Mouse (Mus musculus) adrenal gland, postnatal 25 days (tissue): ENCODE measurements around the gene Steap4. TPM values are rescaled to one million over a fixed set of nuclear protein-coding genes. Genes with fewer than 3 reads are reported as not detected.
"Not testable (repeated sequence)": the region's sequence is repeated elsewhere in the genome, so short reads cannot be mapped to it uniquely, and the experiment has no call there.

Source experiments
- DNase-seq: peaks from one replicate; pipeline ENCODE4 v3.0.0; 2021; ENCODE audit warnings: mixed read lengths
- long read RNA-seq: library from polyadenylated mRNA; stranded (forward); transcript quantifications from one replicate; pipeline ENCODE4 v2.0.0, GENCODE M21; 2021
- total RNA-seq: library from RNA; stranded (reverse); gene quantifications from 2 replicates; pipeline ENCODE4 v1.2.3, GENCODE M21; 2021

The Steap4 gene
- total RNA-seq = 11.3 and 11.4 TPM in 2 replicates
- long read RNA-seq, transcript Steap4-201 (5 exons, 3,155 nt) = major isoform, 30 of 45 reads
- long read RNA-seq, partial matches to known transcripts = 14 of 45 reads
- long read RNA-seq, other reads (novel, unspliced or antisense) = 1 of 45 reads

DNA sequence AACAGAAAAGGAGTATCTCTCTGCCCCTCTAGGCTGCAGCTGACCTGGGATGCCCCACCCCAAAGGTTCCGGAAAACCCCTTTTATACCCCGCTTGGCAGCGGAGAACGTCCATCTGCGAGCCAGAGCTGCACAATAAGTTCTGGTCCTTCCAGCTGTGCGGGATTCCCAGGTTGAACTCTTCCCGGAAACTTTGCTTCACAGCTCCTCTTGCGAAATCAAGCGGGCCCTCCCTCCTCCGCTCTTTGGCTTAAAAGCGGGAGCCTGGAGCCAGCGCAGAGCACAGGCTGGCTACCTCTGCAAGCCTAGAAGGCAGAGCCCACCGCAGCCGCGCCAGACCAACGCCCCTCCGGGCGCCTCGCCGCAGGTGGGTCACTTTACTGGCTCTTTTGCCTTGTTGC is at the start of gene Steap4:
Gene Steap4, plus strand, starts transcription at position 282 of the 400 bp plus-strand sequence.
- peak; percentile 30 for DNase-seq

DNA sequence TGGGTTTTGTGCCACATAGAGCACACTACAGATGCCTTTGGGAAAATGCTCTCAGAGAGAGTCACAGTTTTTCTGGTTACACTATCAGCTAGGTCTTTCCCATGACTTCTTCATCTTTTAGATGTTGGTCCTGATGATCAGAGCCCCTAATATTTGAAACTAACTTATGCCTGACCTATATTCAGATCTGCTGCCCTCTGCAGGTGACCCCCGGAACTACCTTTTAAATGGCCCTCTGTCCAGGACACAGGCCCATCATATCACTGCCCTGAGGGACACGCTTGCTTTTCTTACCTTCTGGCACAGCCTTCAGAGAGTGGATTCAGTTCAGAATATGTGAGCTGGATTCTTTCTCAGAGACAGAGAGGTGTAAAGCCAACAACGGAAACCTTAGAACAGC is 48.3 kb upstream of the Steap4 start:
- DNase-seq = no peak

DNA sequence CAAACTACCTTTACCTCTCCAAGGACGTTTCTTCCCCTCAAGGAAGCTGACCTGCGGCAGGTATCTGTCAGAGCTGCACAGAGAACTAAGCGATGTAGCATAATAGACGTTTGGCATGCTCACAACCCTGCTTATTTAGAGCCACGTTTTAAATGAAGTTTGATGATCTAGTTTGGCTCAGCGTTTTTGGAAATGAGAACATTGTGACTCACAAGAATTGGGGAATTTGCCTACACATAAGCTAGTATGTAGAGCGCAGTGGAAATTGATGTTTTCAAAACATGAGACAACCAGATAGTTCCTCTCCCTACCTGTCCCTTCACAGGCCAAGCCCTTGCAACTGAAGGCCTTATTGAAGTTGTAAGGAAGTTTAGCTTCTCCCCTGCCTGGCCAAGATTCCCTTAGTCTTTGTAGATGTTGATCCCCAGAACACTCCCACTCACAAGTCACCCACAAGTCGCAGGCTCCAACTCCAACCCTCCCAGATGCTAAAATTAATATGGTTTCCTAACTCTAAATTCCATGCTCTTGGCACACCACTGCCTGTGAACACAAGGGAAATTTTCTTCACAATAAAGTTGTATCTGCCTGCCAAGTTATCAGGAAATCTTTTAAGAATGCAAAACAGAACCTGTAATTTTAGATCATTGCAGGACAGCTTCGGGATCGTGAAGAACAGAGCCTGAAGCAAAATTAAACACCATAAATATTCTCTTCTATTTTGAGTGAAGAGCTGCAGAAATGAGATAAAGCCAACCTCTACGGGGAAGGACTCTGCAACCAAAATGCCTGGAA is 42.6 kb upstream of the Steap4 start:
- no peak for DNase-seq

DNA sequence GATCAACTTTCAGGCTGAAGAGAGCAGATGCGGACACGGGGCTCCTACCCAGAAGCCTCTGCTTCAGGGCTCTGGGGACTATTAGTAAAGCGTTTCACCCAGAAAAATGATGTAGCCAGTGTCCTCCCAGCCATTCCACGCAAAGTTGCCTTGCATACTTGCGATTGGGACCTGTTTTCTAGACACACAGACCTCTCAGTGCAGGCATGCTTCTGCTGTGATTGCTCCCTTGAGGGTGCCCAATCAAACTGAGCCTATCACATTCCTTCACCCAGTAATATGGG is 42.0 kb upstream of the Steap4 start:
- DNase-seq = no peak

DNA sequence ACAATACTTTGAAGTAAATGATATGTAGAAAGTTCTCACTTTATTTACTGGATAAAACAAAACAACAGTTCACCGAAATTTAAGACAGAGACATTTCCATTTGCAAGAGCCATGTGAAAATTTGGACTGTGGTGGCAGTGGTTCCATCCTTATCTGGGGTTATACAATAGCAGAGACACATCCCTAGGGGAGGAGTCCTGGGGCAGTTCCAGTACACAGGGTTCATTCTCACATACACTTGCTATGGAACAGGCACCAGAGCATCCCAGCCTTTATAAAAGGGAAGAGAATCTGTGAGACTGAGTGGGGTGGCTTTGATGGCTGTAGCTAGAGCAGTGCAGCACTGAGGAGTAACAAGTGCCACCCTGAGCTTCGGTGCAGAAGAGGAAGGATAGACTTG is 40.6 kb upstream of the Steap4 start:
- no peak for DNase-seq

DNA sequence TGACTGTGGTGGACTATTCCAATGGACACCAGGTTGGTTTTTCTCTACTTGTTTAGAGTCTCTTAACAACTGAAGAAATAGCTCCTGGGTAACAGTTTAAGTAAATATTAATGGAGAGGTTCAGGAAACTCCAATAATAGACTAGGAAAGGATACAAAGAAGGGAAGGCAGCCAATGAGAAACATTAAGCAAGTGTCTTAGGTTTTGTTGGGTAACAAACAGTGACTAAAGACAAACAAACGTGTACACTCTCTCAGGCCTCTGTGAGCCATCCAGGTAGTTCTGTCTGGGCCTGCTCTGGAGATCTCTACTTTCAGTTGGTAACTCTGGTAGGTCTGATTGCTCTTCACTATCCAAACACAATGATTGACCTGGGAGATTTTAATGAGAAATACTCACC is 37.5 kb upstream of the Steap4 start:
- DNase-seq = no peak

DNA sequence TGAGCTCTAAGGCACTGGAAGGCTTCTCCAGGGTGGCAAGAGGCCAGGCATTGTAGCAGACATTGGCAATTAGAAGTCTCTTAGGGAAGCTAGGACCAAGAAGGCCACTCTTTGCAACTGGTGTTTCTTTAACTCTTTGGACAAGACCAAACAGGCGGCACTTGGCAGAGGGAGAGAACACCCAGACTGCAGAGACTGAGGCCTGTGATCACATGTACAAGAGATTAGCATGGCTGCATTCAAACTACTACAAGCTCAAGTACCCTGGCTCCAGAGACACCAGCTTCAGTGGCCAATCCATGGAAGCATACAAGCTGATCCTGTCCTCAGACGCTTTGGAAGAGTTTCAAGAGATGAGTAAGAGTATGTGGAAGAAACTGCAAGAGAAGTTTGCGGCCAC is 36.6 kb upstream of the Steap4 start:
- DNase-seq = peak; percentile 12

DNA sequence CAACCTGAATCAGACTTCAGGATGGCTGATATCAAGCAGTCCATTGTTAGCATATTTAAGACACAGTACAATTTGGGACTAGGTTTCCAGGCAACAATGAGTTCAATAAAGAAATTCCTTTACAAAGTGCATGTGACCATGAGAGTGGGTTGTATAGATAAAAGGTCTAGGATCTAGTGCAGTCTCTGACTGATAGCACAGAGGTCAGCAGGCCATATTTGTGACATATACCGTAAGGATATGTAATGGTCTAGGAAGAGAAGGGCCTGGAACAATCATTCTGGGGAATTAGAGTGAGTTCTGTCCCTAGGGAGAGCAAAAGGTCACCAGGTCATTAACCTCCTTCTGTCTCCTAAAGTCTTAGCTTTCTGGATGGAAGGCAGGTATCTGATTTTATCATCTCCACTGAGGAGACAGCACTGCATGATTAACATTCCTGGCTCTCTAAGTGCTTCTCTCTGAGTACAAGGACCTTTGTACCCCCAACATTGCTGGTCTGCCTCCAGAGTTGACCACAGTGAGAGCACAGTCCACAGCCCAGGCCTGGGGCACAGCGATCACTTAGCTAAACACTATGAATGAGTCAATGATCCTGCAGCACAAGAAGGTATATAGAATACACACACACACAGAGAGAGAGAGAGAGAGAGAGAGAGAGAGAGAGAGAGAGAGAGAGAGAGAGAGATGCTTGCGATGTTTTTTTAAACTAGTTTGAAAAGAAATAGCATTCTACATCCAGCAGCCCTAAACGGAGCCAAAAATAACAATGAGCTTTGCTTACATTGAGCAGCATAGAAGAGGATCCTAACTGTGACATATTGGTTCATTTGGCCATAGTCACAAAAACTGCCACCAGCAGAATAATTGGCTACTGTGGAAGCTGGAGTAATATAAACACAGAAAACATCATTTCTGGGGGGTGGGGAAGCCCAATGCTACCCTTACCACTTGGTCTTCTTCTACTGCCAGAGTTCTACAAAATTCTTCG is 27.7 kb upstream of the Steap4 start:
- DNase-seq = no peak

DNA sequence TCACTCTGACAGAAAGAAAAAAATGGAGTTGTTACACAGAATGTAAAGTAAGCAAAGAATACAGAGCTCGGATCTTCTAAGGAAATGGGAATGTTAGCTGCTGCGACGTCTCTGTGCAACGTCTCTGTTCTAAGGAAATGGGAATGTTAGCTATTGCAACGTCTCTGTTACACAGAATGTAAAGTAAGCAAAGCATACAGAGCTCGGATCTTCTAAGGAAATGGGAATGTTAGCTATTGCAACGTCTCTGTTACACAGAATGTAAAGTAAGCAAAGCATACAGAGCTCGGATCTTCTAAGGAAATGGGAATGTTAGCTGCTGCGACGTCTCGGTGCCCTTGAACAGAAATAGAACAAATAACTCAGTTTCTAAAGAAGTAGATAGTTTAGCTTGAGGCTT is 26.8 kb upstream of the Steap4 start:
- DNase-seq = not testable (repeated sequence)

DNA sequence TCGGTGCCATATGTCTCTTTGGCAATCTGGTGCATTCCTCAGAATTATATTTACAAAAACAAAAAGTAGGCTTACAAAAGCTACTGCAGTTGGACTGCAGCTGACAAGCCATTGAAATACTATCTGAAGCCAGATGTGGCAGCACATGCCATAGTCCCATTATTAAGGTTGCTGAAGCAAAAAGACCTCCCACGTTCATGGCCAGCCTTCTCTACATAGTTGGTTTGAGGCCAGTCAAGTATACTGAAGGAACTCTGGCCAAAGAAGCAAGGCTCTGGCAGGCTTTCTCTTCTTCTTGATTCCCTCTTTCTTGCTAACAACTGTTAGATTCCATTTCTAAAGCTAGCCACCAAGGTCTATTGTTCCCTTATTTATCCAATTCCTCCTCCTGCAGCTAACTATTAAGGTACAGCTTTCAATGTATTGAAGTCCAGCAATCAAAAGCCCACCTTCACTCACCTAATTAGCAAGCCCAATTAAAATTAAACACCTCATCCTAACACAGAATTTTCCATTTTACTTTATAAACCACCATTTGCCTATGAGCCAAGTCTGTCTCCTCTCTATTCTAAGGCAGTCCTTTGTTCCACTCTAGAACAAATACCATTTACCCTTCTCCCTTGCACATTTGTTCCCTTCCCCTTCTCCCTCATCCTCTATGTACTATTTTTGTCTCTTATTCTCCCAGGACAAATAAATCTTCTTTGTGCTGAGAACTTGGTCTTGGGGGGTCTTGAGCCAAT is 26.2 kb upstream of the Steap4 start:
- DNase-seq = no peak

DNA sequence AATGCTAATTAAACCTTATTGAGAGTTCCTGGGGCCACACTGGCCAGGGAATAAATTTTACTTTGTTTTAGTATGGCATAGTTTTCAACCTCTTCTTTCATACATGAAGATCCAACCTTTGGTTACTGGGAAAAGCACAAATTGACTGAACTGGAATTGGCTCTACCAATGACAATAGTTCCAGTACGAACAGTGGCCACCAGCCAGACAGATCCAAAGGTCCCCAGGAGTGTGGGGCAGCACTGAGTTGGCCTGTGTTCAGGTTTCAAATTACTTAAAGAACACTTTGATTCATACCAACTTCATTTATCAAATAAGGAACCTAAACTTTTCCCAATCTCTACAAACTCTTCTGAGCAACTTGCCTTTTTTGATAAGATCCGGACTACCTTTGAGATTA is 5.4 kb upstream of the Steap4 start:
- no peak for DNase-seq

DNA sequence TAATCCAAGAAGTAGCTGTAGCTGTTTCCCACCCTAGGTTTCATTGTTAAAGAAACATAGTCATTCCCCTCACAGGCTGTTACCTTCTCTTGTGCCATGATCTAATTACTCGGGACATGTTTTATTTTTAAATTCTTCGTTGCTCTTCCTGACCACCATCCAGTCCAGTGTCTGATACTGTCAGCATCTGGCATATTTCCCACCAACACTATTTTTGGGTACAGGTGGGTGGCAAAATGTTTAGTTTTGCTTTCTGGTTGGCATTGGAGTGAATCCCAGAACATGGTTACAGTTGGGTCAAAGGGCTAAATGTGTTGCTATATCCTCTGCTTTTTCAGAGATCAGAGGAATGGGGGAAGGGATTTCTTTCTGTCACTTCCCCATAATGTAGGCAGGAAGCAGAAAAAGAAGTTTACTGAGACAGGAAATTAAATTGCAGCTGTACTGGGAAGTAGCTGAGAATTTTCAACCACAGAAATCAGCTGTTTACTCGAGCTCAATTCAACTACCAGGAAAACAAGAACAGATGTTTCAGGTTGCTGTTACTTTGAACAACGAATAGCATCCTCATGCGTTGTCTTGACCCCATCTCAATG is 4.8 kb upstream of the Steap4 start:
- no peak for DNase-seq

DNA sequence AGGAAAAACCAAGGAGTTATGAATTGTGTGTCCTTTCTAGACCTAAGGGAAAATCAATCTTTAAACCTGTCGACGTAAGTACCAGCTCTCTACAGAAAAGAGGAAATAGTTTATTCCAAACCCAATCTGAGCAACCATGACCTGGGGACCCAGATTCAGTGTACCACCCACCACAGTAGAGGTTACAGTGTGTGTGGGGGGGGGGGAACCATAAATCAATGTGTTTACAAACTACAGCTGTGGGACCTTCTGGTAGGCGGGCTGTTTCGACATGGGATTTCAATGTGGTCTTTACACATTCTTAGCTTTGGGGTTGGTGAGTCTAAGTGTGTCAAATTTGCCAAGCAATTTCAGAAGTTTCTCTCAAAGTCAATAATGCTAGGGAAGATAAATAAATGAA is 2.2 kb upstream of the Steap4 start:
- DNase-seq = no peak

DNA sequence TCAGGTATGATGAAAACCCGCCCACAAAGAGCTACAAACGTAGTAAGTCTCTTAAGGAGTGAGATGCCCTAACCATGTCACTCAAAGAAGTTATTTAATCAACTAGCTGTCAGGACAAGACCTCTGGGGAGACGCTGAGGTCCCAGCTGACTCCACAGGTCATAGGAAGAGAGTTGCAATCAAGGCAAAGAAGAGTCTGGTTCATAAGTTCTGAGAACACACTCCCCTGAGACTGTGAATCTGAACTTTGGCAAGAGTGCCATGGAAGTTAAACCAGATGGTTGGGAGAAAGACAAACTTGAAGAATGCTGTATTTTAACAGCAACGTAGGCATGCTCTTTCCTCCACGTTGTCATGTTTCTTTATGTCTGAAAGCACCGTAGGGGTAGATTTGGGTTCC is 971 bp upstream of the Steap4 start:
- DNase-seq = no peak

DNA sequence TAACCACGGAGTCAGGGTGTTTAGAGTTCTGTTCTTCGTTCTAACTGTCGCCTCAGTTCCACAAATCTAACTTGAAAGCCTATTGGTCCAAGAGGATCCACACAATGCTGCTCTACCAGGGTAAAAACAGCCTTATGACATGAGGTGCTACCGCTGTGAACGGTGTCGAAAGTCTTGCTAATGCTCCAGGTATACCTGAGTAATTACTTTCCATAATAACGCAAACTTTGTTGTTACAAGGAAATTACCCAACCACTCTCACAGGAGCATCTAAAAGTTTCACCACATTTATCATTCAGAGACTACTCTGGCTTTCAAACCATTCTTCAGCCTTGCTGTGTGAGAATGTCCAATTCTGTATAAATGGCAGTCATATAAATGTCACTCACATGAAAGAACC is 856 bp downstream of the Steap4 start:
- DNase-seq = no peak

DNA sequence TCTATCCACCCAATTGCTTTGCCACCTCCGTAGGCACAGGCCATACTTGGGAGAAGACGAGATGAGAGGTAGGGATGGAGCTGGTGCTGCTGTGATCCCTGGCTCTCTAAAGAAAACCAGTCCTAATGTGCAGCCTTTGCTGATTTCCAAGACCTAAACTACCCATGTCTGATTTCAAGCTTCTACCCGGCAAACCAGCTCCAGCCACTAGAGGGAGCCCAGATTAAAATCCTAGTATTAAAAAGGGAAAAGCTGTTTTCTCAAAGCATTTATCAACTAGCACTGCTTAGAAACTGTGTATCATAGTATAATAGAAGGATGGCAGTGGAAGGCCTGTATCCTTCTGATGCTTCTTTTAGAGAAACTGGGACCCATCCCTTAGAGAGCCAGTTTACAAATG is 5.0 kb downstream of the Steap4 start:
- DNase-seq = peak; percentile 37

DNA sequence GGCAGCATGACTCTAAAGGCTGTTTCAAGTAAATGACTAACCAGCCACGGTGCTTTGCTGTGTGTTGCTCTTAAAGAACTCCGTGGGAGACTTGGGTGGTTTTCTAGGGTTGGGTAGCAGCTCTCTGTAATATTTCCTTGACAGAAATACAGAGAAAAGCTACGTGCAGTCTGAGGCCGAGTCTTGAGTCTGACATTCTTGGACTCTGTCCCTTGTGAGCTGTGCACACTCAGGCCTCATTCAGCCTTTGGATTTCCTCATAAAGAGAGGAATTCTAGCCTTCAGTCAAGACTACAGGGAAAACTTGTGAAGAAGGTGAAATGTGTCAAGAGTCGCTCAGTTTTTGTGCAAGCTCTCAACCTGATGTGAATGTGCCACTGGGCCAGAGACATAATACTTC is 7.9 kb downstream of the Steap4 start:
- DNase-seq = no peak

DNA sequence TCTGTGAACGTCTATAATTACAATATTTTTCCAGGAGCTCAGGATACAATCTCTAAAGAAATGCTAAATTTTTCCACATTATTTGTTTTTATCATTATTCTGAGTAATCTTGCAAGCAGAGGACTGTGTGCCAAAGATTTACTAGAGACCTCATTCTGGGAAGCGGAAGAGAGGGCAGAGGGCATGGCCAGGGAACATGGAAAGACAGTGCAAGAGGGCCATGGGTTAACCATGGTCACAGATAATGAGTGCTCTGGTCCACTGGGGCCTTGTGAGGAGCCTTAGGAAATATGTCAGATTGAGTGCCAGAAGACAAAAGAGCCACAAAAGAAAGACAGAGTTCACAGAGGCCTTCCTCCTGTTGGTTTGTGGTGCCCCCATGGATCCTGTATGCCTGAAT is 12.0 kb downstream of the Steap4 start:
- DNase-seq = no peak

DNA sequence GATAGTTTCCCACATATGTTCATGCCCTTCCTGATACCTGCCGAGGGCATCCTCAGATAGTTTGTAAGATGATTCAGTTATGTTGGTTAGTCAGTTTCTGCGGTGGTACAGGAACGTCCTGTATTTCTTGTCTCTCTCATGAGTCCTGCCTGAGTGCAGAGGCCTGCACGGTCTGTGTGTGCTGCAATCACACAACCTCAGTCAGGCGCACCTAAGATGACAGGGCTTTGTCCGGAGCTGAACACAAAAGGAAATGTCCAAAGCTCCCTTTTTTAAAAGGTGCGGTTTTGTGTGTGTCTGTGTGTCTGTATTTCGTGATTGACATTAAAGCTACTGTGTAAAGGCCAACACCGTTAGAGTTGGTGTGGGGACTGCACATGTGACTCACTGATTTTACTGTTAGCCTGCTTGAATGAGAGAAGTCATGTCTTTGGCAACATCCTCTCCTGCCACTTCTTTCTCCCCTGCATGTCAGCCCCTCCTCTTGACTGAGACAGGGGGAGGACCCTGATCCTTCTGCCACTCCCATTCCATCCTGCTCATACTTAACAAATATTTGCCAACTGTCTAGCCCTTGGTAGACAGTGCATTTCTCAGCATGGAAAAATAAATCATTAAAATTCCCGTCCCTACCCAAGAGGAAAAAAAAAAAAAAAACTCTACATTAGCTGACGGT is 14.4 kb downstream of the Steap4 start:
- DNase-seq = no peak

DNA sequence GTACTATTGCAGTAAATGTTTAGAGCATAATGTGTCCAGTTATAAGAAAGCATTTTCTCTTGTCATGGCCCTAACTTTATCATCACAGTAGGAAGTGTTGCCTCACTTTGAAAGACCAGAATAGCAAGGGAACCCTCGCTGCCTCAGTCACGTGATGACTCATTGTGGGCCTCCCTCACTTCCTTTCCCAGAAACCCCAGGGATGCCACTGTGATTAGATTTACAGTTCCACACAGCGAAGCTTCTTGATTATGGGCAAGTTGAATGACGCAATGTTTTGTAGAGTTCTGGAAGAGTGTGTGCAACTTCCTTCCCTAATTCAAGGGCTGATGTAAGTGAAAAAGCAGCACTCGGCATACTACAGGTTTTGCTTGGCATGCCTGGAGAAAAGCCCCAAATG is 20.3 kb downstream of the Steap4 start:
- no peak for DNase-seq

DNA sequence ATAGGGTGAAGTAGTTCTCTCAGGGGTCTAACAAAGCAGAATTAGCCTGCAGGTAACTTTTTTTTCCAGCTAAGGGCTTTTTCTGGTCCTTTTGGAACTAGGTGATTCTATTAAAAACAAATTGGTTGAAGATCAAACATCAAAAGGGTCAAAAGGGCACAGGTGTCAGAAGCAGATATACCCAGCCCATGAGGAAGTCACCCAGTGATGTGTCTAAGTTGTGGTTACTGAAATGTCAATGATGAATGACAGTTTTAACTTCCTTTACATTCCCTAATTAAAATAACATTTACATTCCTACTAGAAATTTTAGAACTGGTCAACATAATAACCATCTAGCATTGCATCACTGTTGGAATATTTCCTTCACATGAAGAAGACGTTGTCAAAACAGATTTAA is 27.7 kb downstream of the Steap4 start:
- no peak for DNase-seq

DNA sequence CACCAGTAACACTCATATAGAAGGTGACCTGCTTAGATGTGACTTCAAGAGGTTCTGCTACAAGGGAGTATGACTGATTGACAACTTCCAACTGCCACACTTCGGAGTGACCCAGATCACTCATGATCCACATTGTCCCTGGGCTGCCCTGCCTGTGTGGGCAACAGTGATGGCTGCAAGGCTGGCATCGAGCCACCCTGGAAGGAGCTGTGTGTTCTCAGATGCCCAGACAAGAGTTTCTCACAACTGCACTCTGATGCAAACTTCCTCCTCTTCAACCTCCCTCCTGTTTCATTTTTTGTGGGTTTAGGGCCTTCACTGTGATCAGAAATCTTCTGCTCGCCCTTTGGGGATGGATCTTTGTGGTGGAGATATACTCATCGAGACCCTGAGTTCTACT is 28.2 kb downstream of the Steap4 start:
- no peak for DNase-seq
